Mouse (Mus musculus) cerebellum, postnatal 25 days (tissue): ENCODE measurements around the gene Suds3.
A peak's percentile ranks its signal among the peaks of the same experiment; 100 is the strongest.

Experiments
- DNase-seq, 2 experiments: peaks; one replicate each; pipeline ENCODE4 v3.0.0; 2021; ENCODE audit warnings: mixed read lengths in 2 of 2

The Suds3 gene

DNA sequence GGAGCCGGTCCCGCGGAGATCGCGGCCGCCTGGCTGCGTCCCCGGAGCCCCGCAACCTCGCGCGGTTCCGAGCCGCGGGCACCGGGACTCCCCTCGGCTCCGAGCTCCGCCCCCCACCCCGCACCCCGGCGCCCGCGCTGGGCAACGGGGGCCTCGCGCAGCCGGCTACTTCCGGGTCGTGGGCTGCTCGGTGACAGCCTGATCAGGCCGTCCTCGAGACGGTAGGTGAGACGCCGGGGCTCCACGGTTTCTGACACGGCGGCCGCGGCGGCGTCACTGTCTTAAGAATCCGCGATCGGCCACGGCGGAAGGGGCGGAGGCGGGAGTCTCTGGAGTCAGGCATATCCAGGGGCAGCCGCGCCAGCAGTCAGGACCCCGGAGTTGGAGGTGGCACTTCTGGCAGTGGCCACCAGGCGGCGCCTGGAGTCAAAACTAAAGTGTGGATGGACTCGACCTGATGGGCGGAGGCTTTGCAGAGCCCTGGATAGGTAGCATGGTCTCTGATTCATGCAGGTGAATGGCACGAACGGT lies at the start of gene Suds3:
Suds3 (minus strand) TSS at position 278 of the 531 bp plus-strand sequence.
- peak; percentile 99 to 100 for DNase-seq

GRCm38 (mm10) chr5:117164923-117165322 lies 49.0 kb upstream of the Suds3 start:
- DNase-seq: no peak

GRCm38 (mm10) chr5:117164516-117164915 lies 48.6 kb upstream of the Suds3 start:
- DNase-seq: peak; percentile 52 to 55

GRCm38 (mm10) chr5:117163790-117164189 lies 47.9 kb upstream of the Suds3 start:
- DNase-seq: peak; percentile 96 to 97

- DNase-seq: no peak
Measured at GRCm38 (mm10) chr5:117160499-117160898, 44.6 kb upstream of the Suds3 start.

GRCm38 (mm10) chr5:117159805-117160291 lies 43.9 kb upstream of the Suds3 start:
- DNase-seq: no peak

DNA sequence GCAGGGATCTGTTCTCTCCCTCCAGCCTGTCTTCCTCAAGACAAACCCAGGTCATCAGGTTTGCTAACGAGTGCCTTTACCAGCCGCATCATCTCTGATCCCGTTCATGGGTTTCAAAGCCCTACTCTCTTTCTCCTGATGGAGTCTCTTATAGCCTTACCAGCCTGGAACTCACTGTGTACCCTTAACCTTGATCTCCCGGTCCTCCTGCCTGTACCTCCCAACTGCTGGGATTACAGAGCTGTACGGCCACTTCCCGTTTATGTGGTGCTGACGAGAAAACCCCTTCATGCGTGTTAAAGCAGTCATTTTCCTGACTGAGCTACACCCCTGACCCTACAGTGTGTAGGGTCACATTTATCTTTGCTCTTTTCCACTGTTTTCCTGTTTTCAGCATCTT lies 43.4 kb upstream of the Suds3 start:
- DNase-seq: no peak

GRCm38 (mm10) chr5:117158335-117159018 lies 42.6 kb upstream of the Suds3 start:
- DNase-seq: no peak

DNA sequence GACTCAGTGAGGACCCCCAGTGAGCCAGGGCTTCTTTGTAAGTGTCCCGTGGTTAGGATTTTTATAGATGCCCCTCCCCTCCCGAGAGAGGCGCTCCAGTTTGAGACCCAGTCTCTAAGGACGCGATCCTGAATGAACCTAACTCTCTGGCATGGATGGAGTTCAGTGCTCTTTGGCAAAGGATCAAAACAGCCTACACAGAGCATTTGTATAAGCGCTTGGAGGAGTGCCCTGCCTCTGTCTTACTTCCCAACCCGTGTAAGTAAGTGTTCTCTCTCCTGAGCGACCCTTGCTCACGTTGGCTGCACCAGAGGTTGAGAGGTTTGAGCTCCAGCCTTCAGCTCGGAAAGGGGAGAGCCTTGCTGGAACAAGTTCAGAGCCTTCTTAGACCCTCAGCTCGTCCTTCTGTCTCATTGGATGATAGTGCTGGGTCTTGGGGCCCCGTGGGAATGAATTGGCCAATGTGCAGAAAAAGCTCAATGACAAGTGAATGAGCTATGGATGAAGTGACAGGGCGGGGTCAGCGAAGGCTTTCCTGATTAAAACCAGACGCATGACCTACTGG lies 37.7 kb upstream of the Suds3 start:
- DNase-seq: no peak

DNA sequence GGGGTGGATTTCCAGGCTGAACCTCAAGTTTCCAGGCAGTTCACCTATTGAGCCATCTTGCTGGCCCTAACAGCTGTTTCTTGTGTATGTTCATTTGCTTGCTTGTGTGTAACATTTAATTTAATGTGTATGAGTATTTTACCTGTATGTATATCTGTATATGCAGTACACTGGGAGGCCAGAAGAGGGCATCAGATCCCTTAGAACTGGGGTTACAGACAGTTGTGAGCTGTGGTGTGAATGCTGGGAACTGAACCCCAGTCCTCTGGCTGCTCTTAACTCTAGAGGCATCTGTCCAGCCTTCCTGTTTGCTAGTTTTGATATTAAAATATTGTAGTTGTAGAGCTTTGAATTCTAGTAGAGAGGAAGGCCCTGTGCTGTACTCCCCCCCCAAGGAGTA lies 37.0 kb upstream of the Suds3 start:
- DNase-seq: no peak

- no peak for DNase-seq
Measured at GRCm38 (mm10) chr5:117150068-117150467, 34.2 kb upstream of the Suds3 start.

DNA sequence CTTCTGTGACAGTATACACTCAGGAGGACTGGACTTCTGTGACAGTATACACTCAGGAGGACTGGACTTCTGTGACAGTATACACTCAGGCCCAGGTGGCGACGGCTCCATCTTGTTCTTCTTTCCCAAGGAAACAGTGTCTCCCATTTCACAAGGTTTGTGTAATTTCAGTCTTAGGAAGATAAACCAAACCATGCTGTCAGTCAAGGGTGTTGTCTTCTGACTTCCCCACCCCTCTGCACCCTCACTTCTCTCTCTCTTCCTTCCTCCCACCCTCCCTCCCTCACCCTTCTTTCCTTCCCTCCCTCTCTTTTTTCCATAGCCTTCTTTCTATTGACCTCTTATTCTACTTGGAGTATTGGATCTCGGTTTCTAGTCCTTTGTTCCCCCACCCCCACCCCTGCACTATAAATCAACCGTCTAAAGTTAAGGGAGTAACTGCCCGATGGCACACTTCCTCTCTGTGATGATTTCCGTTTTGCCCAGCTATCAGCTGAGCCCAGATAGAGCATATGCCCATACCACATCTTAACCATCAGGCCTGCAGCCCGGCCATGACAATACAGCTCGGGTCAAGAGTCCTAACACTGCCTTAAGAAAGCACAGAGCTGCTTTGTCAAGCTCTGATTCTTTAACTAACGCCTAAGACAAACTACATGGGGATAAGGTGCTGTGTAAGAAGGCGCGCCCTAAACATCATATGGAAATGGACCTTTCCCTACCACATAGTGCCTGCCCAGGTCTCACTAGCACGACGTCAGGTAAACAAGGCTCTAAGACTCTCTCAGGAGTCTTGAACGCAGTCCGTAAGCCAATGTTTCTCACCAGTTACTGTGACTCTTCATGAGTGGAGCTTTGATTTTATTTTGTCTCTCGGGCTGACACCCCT lies 33.4 kb upstream of the Suds3 start:
- DNase-seq: no peak

DNA sequence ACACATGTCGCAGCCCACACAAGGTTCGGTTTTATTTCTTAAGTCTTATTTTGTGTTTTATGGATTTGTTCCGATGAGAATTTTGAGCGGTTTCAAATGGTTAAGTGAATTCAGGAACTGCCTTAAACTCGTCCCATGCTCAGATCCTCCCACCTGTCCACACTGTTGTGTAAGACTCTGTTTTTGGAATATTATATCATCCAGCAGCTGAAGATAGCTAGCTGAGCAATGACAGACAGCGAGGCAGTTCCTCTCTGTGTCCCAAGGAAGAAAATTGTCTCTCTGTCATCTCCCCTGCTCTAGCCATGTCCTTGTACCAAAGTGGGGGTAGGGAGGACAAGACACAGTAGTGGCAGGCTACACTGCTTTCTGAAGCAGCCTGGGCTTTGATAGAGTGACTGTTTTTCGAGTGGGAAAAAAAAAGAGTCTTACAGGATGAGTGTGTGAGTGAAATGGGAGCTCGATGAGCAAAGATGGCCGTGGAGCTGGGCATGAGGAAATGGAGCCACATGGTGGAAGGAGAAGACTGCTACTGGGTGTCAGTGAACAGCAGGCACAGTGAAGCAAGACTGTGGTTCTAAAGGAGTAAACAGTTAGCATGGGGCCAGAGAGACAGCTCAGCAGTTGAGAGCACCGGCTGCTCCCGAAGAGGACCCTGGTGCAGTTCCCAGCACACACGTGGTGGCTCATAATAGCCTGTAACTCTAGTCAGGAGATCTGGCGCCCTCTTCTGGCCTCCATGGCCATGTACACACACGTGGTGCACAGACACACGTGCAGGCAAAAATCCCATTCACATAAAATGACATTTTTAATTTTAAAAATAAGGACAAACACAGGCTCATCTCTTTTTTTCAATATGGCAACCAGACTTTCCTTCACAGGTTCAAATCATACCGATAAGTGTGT lies 31.5 kb upstream of the Suds3 start:
- DNase-seq: no peak

- no peak for DNase-seq
Measured at GRCm38 (mm10) chr5:117146165-117146564, 30.3 kb upstream of the Suds3 start.

GRCm38 (mm10) chr5:117143721-117144135 lies 27.8 kb upstream of the Suds3 start:
- peak in 1 of 2 experiments; percentile 54 for DNase-seq

DNA sequence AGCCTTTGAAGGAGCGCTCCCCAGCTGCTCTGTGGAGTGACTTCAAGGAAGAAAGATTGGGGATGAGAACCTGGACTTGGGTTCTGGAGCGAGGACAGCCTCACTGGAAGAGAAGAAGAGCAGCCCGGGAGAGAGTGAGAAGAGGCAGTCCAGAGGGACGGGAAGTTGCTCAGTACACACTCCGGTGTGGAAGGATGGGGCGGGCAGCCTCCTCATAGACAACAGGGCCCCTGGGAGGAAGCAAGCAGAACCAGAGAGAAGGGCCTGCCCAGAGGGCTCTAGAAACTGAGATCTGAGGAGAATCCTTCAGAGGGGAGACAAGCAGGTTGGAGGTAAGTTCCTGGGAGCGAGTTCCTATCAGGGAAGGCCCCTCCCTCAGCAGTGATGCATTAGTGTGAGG lies 24.5 kb upstream of the Suds3 start:
- DNase-seq: no peak

- DNase-seq: peak in 1 of 2 experiments; percentile 53
Measured at GRCm38 (mm10) chr5:117139822-117140221, 23.9 kb upstream of the Suds3 start.

- DNase-seq: no peak
Measured at GRCm38 (mm10) chr5:117138295-117138988, 22.5 kb upstream of the Suds3 start.

GRCm38 (mm10) chr5:117137594-117137993 lies 21.7 kb upstream of the Suds3 start:
- no peak for DNase-seq

DNA sequence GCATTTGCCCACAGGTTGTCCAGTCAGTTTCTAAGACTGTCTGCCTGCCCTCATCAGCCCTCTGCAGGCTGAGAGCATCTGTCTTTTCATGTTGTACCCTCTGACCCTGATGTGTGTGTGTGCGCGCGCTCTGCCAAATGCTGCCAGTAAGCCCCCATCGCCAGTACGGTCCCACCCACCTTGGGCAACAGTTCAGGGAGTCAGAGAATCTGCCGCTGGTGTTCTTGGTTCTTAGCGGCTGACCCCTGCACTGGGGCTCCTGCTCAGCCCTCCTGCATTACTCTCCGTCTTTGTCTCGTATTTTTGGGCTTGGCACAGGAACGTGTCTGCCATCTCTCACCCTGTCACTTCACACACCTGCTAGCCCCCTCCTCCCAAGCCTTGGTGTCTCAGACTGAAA lies 21.1 kb upstream of the Suds3 start:
- no peak for DNase-seq

DNA sequence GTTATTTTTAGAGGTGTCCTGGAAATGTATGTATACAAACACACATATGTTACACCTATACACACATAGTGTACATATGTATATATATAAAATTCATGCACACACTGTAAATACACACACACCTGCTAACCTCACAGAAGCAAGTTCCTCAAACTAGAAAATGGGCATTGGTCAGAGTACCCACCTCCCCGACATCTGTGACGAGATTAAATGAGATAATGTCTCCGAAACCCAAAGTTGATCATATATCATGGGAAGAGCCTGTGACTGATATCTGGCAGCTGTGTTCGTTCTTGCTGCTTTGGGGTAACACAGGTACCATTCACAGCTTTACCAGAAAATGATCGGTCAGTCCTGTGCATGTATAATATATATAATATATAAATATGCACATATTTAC lies 20.7 kb upstream of the Suds3 start:
- DNase-seq: no peak

GRCm38 (mm10) chr5:117135869-117136268 lies 20.0 kb upstream of the Suds3 start:
- no peak for DNase-seq
